Mouse (Mus musculus): ENCODE measurements at regions not wholly inside any gene's neighbourhood (a gene's known extent, or its start where the extent isn't known, plus 50 kb on each side); places are given as distances from the start of the nearest gene placed in this dataset.

GRCm38 (mm10) chr10:98325720-98326119, 588.5 kb upstream of the Atp2b1 start:
- no peak for TF ChIP-seq CTCF (IDR thresholded peaks at IDR 0.05; ENCODE audit: low read depth)
- no peak for TF ChIP-seq EP300 (optimal IDR thresholded peaks at IDR 0.05)
